30 mouse cellular contexts compared by ENCODE assay signal in genomic region chr7:129784966-129785365, GRCm38 (mm10).
DNase-seq lines count a peak whose midpoint lies in the region; ATAC-seq and TF ChIP-seq lines count a peak whose summit lies in the region.
"Had no signal": no experiment of that assay in that cellular context is flagged by ENCODE, and none has a peak within 500 bp of the region (broad histone marks: within the 10 kb centered on the region; RNA-seq: fewer than 3 reads in every experiment).

No protein-coding gene starts in this region.

- DNase-seq in forebrain, embryonic 11.5 days (ENCODE audit: low spot score): peak; percentile 43
- peak; percentile 27 for DNase-seq in midbrain, postnatal 0 days (ENCODE audit: low spot score)
- peak; percentile 75 for DNase-seq in thymus, postnatal 14 days
- DNase-seq in right cerebral cortex, postnatal 25 days: no peak
- no peak for DNase-seq in gastrocnemius, postnatal 4 days (ENCODE audit: low spot score in 2 of 2)
- DNase-seq: adrenal gland, adult 8-10 months; cerebellum, adult 8-10 months; cerebellum, postnatal 25 days; gastrocnemius, postnatal 14 days; heart, adult 18-20 months; heart, postnatal 4 days; kidney, adult 18-20 months; kidney, postnatal 25 days; lung, embryonic 14.5 days; lung, postnatal 14 days had no signal

- ATAC-seq in forebrain, embryonic 11.5 days (replicated peaks; ENCODE audit: low FRiP score): no peak
- ATAC-seq in forebrain, embryonic 16.5 days: no peak
- ATAC-seq in midbrain, postnatal 0 days (ENCODE audit: low FRiP score): no peak
- ATAC-seq in midbrain, embryonic 16.5 days: no peak
- ATAC-seq: forebrain, embryonic 13.5 days; midbrain, embryonic 15.5 days had no signal

- no peaks in the 10 kb centered on the region for H3K9me3 ChIP-seq in forebrain, embryonic 11.5 days (ENCODE audit: control insufficient read depth, low read length)
- H3K9me3 ChIP-seq in forebrain, embryonic 16.5 days (ENCODE audit: control insufficient read depth, low read length): no peaks in the 10 kb centered on the region
- no peaks in the 10 kb centered on the region for H3K9me3 ChIP-seq in midbrain, postnatal 0 days (ENCODE audit: low read length)
- no peaks in the 10 kb centered on the region for H3K9me3 ChIP-seq in midbrain, embryonic 16.5 days (replicated peaks; ENCODE audit: control insufficient read depth, low read length, poor library complexity, severe bottlenecking)
- H3K9me3 ChIP-seq: embryonic facial prominence, embryonic 10.5 days; embryonic facial prominence, embryonic 15.5 days; forebrain, embryonic 13.5 days; kidney, embryonic 15.5 days; limb, embryonic 12.5 days; liver, embryonic 15.5 days; midbrain, embryonic 10.5 days; midbrain, embryonic 15.5 days; neural tube, embryonic 12.5 days had no signal

- no peak for TF ChIP-seq CTCF in midbrain, postnatal 0 days (IDR thresholded peaks at IDR 0.05)

- H3K27ac ChIP-seq in forebrain, embryonic 11.5 days (ENCODE audit: low read depth, low read length): no peak overlapping the region
- no peak overlapping the region for H3K27ac ChIP-seq in forebrain, embryonic 16.5 days (ENCODE audit: low read length)
- H3K27ac ChIP-seq in midbrain, postnatal 0 days (ENCODE audit: low read depth, low read length): no peak overlapping the region
- no peak overlapping the region for H3K27ac ChIP-seq in midbrain, embryonic 16.5 days (ENCODE audit: low read length)
- H3K27ac ChIP-seq: embryonic facial prominence, embryonic 10.5 days; embryonic facial prominence, embryonic 15.5 days; forebrain, embryonic 13.5 days; kidney, embryonic 15.5 days; layer of hippocampus, adult 2 months; left cerebral cortex, adult 2 months; limb, embryonic 12.5 days; liver, embryonic 15.5 days; midbrain, embryonic 10.5 days; midbrain, embryonic 15.5 days; neural tube, embryonic 12.5 days had no signal

- 91% methylated on average over 4 of the region's 4 CpGs for WGBS in forebrain, embryonic 11.5 days
- WGBS in forebrain, embryonic 16.5 days: 84% methylated on average over 4 of the region's 4 CpGs
- 90% methylated on average over 4 of the region's 4 CpGs for whole genome bisulfite sequencing in midbrain, postnatal 0 days
- 87% methylated on average over 4 of the region's 4 CpGs for WGBS in midbrain, embryonic 16.5 days

- no peaks in the 10 kb centered on the region for H3K27me3 ChIP-seq in forebrain, embryonic 11.5 days (ENCODE audit: control insufficient read depth, insufficient read depth, low read length)
- H3K27me3 ChIP-seq in forebrain, embryonic 16.5 days (replicated peaks; ENCODE audit: control insufficient read depth, insufficient read depth, low read length): 0 out of 2 replicates have a peak, but pooled peaks cover 2% of the 10 kb centered on the region
- peaks cover 15% of the 10 kb centered on the region; the same call in 1 of the 2 replicates for H3K27me3 ChIP-seq in midbrain, postnatal 0 days (ENCODE audit: insufficient read depth, low read length)
- H3K27me3 ChIP-seq in midbrain, embryonic 16.5 days (ENCODE audit: control insufficient read depth, insufficient read depth, low read depth, low read length): peaks cover 25% of the 10 kb centered on the region
- H3K27me3 ChIP-seq: kidney, embryonic 15.5 days; liver, embryonic 15.5 days; neural tube, embryonic 12.5 days had no signal

- H3K36me3 ChIP-seq in forebrain, embryonic 11.5 days (ENCODE audit: control insufficient read depth, insufficient read depth, low read length): no peaks in the 10 kb centered on the region
- H3K36me3 ChIP-seq in forebrain, embryonic 16.5 days (ENCODE audit: control insufficient read depth, insufficient read depth): no peaks in the 10 kb centered on the region
- H3K36me3 ChIP-seq in midbrain, postnatal 0 days (ENCODE audit: insufficient read depth, low read length): no peaks in the 10 kb centered on the region
- no peaks in the 10 kb centered on the region for H3K36me3 ChIP-seq in midbrain, embryonic 16.5 days (ENCODE audit: control insufficient read depth, insufficient read depth, low read length)
- H3K36me3 ChIP-seq: embryonic facial prominence, embryonic 10.5 days; embryonic facial prominence, embryonic 15.5 days; kidney, embryonic 15.5 days; limb, embryonic 12.5 days; liver, embryonic 15.5 days; midbrain, embryonic 10.5 days; midbrain, embryonic 15.5 days; neural tube, embryonic 12.5 days had no signal

- no peak overlapping the region for H3K4me2 ChIP-seq in forebrain, embryonic 11.5 days (ENCODE audit: low read depth, low read length, severe bottlenecking)
- H3K4me2 ChIP-seq in forebrain, embryonic 16.5 days (ENCODE audit: low read length): no peak overlapping the region
- H3K4me2 ChIP-seq in midbrain, postnatal 0 days (ENCODE audit: low read depth, low read length, poor library complexity, severe bottlenecking): no peak overlapping the region
- H3K4me2 ChIP-seq in midbrain, embryonic 16.5 days (ENCODE audit: low read length): no peak overlapping the region
- H3K4me2 ChIP-seq: embryonic facial prominence, embryonic 15.5 days; forebrain, embryonic 13.5 days; heart, embryonic 11.5 days; kidney, embryonic 15.5 days; limb, embryonic 12.5 days; liver, embryonic 15.5 days; lung, embryonic 14.5 days; midbrain, embryonic 15.5 days; neural tube, embryonic 12.5 days had no signal

- no peaks in the 10 kb centered on the region for H3K4me1 ChIP-seq in forebrain, embryonic 11.5 days (replicated peaks; ENCODE audit: control insufficient read depth, insufficient read depth, low read length)
- peaks cover 11% of the 10 kb centered on the region for H3K4me1 ChIP-seq in forebrain, embryonic 16.5 days (replicated peaks; ENCODE audit: control insufficient read depth, insufficient read depth, low read length)
- H3K4me1 ChIP-seq in midbrain, postnatal 0 days (ENCODE audit: insufficient read depth, low read length): no peaks in the 10 kb centered on the region
- peaks cover 5% of the 10 kb centered on the region for H3K4me1 ChIP-seq in midbrain, embryonic 16.5 days (ENCODE audit: control insufficient read depth, insufficient read depth, low read length)
- H3K4me1 ChIP-seq: kidney, embryonic 15.5 days; liver, embryonic 15.5 days had no signal

- H3K9ac ChIP-seq in forebrain, embryonic 11.5 days (ENCODE audit: low read length): no peak overlapping the region
- no peak overlapping the region for H3K9ac ChIP-seq in forebrain, embryonic 16.5 days (replicated peaks; ENCODE audit: low read depth, low read length)
- no peak overlapping the region for H3K9ac ChIP-seq in midbrain, postnatal 0 days (replicated peaks; ENCODE audit: low read length, poor library complexity, severe bottlenecking)
- H3K9ac ChIP-seq in midbrain, embryonic 16.5 days (ENCODE audit: low read depth, low read length): no peak overlapping the region
- H3K9ac ChIP-seq: embryonic facial prominence, embryonic 15.5 days; forebrain, embryonic 13.5 days; kidney, embryonic 15.5 days; limb, embryonic 12.5 days; liver, embryonic 15.5 days; lung, embryonic 14.5 days; midbrain, embryonic 15.5 days; neural tube, embryonic 12.5 days had no signal

- H3K4me3 ChIP-seq in forebrain, embryonic 11.5 days (ENCODE audit: low read depth, low read length): no peak overlapping the region
- H3K4me3 ChIP-seq in forebrain, embryonic 16.5 days (replicated peaks; ENCODE audit: low read length): no peak overlapping the region
- H3K4me3 ChIP-seq in midbrain, postnatal 0 days (ENCODE audit: low read depth, low read length): no peak overlapping the region
- H3K4me3 ChIP-seq in midbrain, embryonic 16.5 days (ENCODE audit: low read depth, low read length): no peak overlapping the region
- H3K4me3 ChIP-seq: embryonic facial prominence, embryonic 10.5 days; embryonic facial prominence, embryonic 15.5 days; forebrain, embryonic 13.5 days; kidney, embryonic 15.5 days; layer of hippocampus, adult 2 months; left cerebral cortex, adult 2 months; limb, embryonic 12.5 days; liver, embryonic 15.5 days; midbrain, embryonic 10.5 days; midbrain, embryonic 15.5 days; myocyte; neural tube, embryonic 12.5 days had no signal

Comparison
In these comparisons a context has a peak if more than half of its experiments do, and no peak if none do; other contexts are left out.
1. DNase-seq: peak in forebrain, embryonic 11.5 days (single experiment), midbrain, postnatal 0 days (single experiment) and thymus, postnatal 14 days (single experiment); none in right cerebral cortex, postnatal 25 days (single experiment) and gastrocnemius, postnatal 4 days (0 of 2).